Mouse (Mus musculus) midbrain, embryonic 12.5 days (tissue): ENCODE measurements at regions not wholly inside any gene's neighbourhood (a gene's known extent, or its start where the extent isn't known, plus 50 kb on each side); places are given as distances from the start of the nearest gene placed in this dataset.
"Not testable (repeated sequence)": the region's sequence is repeated elsewhere in the genome, so short reads cannot be mapped to it uniquely, and the experiment has no call there.

ENCODE experiments used
- ATAC-seq: fragments of 200-750 bp; cut with Nextera tagmentation; 2 replicates; pipeline ENCODE4 v1.8.0; 2017; ENCODE audit warnings: low read depth, moderate TSS enrichment, moderate library complexity; ENCODE audit not compliant: low FRiP score
- H3K27ac ChIP-seq: fragments of 300-500 bp; sonication (generic); replicated peaks from 2 replicates; pipeline ENCODE4 v1.5.1; 2016; ENCODE audit warnings: mild to moderate bottlenecking
- H3K27me3 ChIP-seq: fragments of 300-500 bp; sonication (generic); 2 replicates; pipeline ENCODE4 v1.6.1; 2016; ENCODE audit warnings: mild to moderate bottlenecking
- H3K36me3 ChIP-seq: fragments of 300-500 bp; sonication (generic); 2 replicates; pipeline ENCODE4 v1.6.1; 2016
- H3K4me1 ChIP-seq: fragments of 300-500 bp; sonication (generic); 2 replicates; pipeline ENCODE4 v1.6.1; 2016
- H3K4me2 ChIP-seq: fragments of 300-500 bp; sonication (generic); replicated peaks from 2 replicates; pipeline ENCODE4 v1.6.1; 2016; ENCODE audit warnings: mild to moderate bottlenecking, moderate library complexity
- H3K4me3 ChIP-seq: fragments of 300-500 bp; sonication (generic); 2 replicates; pipeline ENCODE4 v1.5.1; 2016; ENCODE audit warnings: mild to moderate bottlenecking
- H3K9ac ChIP-seq: fragments of 300-500 bp; sonication (generic); replicated peaks from 2 replicates; pipeline ENCODE4 v1.6.1; 2016; ENCODE audit warnings: mild to moderate bottlenecking, moderate library complexity
- H3K9me3 ChIP-seq: fragments of 300-500 bp; sonication (generic); 2 replicates; pipeline ENCODE4 v1.6.1; 2016; ENCODE audit warnings: mild to moderate bottlenecking
- WGBS: fragments of 180-500 bp; shearing (Covaris S2); methylation state at CpG from one replicate; pipeline ENCODE4 v1.1.7; 2016; 5-methylcytosine and 5-hydroxymethylcytosine counted together

DNA sequence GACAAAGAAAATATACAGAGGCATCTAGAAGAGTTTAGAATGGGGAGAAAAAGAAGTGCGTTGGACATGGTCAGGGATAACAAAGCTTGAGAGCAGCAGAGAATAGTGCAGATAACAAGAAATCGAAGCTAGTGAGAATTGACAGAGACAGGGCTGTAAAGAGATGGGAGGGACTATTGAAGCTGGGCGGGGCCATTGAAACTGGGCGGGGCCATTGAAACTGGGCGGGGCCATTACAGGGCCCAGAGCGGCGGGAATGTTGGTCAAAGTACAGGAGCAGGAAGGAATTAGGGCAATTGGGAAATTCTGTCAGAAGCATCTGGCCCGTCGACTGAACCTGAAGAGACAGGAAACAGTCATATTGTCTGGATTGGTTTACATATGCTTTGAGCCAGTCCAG is 243.3 kb upstream of the Srek1ip1 start:
- H3K4me1 ChIP-seq = no peaks in the 10 kb centered on the region
- no peaks in the 10 kb centered on the region for H3K27me3 ChIP-seq
- H3K27ac ChIP-seq = no peak overlapping the region
- no peak overlapping the region for H3K4me2 ChIP-seq
- H3K4me3 ChIP-seq = no peak overlapping the region
- H3K9me3 ChIP-seq = no peaks in the 10 kb centered on the region
- 82% methylated on average over 9 of the region's 9 CpGs for WGBS
- no peak for ATAC-seq
- no peak overlapping the region for H3K9ac ChIP-seq
- no peaks in the 10 kb centered on the region for H3K36me3 ChIP-seq

DNA sequence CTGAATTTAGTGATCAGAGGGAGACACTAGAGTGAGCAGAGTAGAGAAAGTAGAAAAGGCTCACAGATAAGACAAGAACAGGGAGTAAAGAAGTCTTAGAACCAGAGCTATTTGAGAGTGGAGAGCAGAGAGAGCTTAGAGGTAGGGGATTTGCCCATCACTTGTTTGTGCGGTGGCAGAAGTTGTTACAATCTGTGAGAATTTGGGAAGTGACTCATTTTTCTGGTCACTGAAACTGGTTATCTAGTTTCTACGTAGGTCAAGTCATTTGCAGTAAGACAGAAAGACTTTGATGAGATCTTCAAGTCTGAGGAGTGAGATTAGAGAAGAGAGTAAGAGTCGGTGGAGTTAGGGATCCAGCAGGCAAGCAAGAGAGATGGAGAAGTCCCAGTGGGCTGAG is 239.0 kb upstream of the Srek1ip1 start:
- Histone ChIP-seq H3K27me3 (no peaks in the 10 kb centered on the region), H3K4me3 (no peak overlapping the region), H3K4me1 (no peaks in the 10 kb centered on the region), H3K9me3 (no peaks in the 10 kb centered on the region), H3K27ac (no peak overlapping the region), H3K4me2 (no peak overlapping the region), H3K9ac (no peak overlapping the region), H3K36me3 (no peaks in the 10 kb centered on the region)
- 90% methylated on average over 3 of the region's 3 CpGs for WGBS
- no peak for ATAC-seq

DNA sequence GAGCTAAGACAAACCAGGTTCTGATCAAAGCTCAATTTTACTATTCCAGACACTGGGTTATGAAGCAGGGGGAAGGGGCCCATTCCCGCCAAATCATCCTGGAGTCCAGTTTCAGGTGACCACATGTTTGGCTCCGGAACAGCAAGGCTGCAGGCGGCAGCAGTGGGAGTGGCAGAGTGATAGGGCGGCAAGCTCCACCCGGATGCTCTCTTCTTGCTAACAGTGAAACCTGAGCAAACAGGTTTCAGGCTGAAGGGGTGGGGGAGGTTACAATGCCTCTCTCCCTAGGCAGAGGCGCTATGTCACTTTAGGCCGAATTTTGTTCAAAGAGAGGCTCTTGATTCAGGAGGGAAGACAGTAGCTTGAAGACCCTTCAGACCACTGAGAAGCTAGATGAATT is 235.7 kb upstream of the Srek1ip1 start:
- H3K9me3 ChIP-seq, H3K4me3 ChIP-seq, ATAC-seq, H3K27ac ChIP-seq, H3K27me3 ChIP-seq, H3K36me3 ChIP-seq, H3K9ac ChIP-seq, H3K4me2 ChIP-seq, H3K4me1 ChIP-seq: not testable (repeated sequence)
- 39% methylated on average over 7 of the region's 7 CpGs for WGBS

DNA sequence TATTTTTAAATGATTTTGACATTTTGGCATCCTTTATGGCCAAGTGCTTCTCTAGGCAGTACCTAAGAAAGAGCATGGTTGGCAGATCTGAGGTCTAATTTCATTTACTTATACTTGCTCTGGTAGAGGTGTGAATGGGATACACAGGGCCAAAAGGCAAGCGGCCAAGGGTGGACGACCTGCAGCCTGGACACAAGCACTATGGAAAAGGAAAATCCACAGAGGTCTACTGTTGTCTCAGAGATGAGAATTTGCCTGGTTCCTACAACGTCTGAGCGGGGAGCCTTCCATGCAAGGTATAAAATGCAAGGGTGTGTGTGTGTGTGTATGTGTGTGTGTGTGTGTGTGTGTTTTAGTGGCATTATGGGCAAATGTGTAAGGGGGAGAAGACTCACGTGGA is 232.4 kb upstream of the Srek1ip1 start:
- Histone ChIP-seq H3K4me2 (no peak overlapping the region), H3K27ac (no peak overlapping the region), H3K9ac (no peak overlapping the region), H3K27me3 (no peaks in the 10 kb centered on the region), H3K36me3 (no peaks in the 10 kb centered on the region), H3K4me1 (no peaks in the 10 kb centered on the region), H3K9me3 (no peaks in the 10 kb centered on the region), H3K4me3 (no peak overlapping the region)
- ATAC-seq = no peak
- WGBS = 87% methylated on average over 5 of the region's 5 CpGs

DNA sequence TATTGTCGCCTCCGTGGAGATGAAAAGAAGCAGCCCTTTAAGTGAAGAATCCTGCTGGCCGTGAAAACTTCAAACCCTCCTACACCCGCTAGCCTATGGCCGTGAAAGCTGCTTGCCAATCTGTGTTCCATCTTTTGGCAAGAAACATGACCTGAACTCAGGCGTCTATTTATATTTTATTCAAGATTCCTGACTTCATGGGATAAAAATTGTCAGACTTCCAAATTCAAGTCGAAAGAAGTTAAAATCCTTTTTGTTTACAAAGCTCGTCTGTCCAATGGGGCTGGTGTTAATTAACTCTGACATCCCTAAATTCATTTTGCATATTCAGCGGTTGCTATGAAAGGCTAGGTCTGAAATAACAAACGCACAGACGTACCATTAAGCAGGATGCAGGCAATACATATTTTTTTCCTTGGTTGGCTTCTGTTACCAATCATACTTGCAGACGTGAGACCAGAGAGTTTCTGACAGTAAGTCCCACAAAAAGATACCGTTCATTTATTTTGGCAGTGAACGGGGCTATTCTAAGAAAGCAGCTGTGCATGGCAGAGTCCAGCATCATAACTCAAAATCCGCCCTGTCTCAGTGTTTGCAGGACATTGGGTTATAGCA is 231.7 kb upstream of the Srek1ip1 start:
- no peak for ATAC-seq
- no peaks in the 10 kb centered on the region for H3K27me3 ChIP-seq
- WGBS = 75% methylated on average over 15 of the region's 15 CpGs
- H3K4me3 ChIP-seq = no peak overlapping the region
- no peaks in the 10 kb centered on the region for H3K4me1 ChIP-seq
- H3K27ac ChIP-seq = no peak overlapping the region
- no peak overlapping the region for H3K9ac ChIP-seq
- no peak overlapping the region for H3K4me2 ChIP-seq
- H3K36me3 ChIP-seq = no peaks in the 10 kb centered on the region
- H3K9me3 ChIP-seq = no peaks in the 10 kb centered on the region

DNA sequence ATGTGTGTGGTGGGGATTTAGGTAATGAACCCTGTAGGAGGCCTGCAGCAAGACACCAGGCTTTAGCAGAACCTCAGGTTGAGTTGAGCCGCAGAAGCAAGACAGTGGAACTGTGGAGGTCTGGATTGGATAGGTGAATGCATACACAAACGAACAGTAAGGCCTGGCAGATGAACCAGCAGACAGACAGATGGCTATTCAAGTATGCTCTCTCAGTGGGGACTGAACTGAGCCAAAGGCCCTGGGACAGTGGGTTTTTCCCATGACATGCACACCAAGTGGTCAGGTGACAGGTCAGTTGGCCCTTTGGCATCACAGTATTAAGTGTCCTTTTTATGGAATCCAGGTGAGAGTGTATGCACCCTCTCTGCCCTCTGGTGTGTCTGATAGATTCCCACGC is 229.7 kb upstream of the Srek1ip1 start:
- H3K4me1 ChIP-seq = no peaks in the 10 kb centered on the region
- 53% methylated on average over 3 of the region's 3 CpGs for WGBS
- no peak for ATAC-seq
- H3K36me3 ChIP-seq = no peaks in the 10 kb centered on the region
- H3K27ac ChIP-seq = no peak overlapping the region
- H3K9ac ChIP-seq = no peak overlapping the region
- no peak overlapping the region for H3K4me2 ChIP-seq
- no peaks in the 10 kb centered on the region for H3K9me3 ChIP-seq
- no peaks in the 10 kb centered on the region for H3K27me3 ChIP-seq
- no peak overlapping the region for H3K4me3 ChIP-seq

DNA sequence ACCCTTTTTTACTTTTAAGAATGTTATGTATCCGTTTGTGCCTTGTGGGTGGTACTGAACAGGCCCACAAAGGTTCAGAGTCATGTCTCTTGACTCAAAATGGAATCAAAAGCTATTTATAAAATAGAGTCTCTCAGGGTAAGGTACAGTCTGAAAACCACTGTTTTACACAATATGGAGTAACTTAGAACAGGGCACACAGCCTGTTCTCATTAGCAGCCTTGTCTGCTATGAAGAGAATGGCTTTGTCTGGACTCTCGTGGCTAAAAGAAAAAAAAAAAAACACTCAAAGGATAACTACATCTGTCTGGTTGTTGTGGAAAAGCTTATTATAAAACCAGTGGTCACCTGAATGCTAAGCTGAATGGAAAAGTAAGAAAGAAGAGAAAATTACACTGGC is 229.3 kb upstream of the Srek1ip1 start:
- Histone ChIP-seq H3K4me3 (no peak overlapping the region), H3K9ac (no peak overlapping the region), H3K9me3 (no peaks in the 10 kb centered on the region), H3K27ac (no peak overlapping the region), H3K4me1 (no peaks in the 10 kb centered on the region), H3K4me2 (no peak overlapping the region), H3K36me3 (no peaks in the 10 kb centered on the region), H3K27me3 (no peaks in the 10 kb centered on the region)
- no peak for ATAC-seq
- WGBS = 36% methylated on average over 2 of the region's 2 CpGs

DNA sequence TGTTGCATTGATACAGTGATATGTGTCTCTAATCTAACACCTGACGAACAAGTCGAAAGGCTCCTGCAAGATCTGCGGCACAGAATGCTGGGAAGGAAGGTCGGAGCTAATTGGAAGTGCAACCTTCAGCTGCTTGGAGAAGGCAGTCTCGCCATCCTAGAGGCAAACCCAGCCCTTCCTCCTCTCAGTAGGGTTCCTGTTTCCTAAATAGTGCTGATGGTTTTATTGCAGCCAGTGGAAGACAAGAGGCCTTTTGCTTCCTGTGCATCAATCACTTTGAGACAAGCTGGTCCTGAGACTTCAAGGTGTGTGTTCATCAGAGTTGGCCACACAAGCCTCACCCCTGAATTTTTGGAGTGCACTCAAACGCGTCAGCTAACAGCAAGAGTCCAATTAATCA is 228.4 kb upstream of the Srek1ip1 start:
- WGBS = 65% methylated on average over 7 of the region's 7 CpGs
- H3K4me3 ChIP-seq = no peak overlapping the region

DNA sequence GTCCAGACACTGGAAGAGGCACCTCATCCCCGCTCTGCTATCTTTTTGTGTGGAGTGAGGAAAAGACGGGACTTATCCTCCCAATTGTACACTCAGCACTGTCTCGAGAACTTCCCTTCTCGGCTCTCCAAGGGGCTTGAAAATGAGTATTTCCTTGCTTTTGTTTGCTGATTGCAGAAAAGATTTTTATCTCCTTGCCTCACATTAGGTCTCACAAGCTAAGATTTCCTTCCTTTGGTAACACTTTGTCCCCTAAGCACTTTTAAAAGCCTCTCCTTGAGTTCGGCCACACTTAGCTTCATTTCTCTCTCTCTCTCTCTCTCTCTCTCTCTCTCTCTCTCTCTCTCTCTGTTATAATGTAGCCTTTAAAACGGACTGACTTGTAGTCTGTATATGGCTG is 222.5 kb upstream of the Srek1ip1 start:
- Histone ChIP-seq H3K4me2 (no peak overlapping the region), H3K27ac (no peak overlapping the region), H3K9me3 (no peaks in the 10 kb centered on the region), H3K27me3 (no peaks in the 10 kb centered on the region), H3K4me1 (no peaks in the 10 kb centered on the region), H3K36me3 (no peaks in the 10 kb centered on the region), H3K9ac (no peak overlapping the region), H3K4me3 (no peak overlapping the region)
- 61% methylated on average over 6 of the region's 6 CpGs for WGBS
- no peak for ATAC-seq

More for the DNA sequence above, 228.4 kb upstream of the Srek1ip1 start:
- H3K27me3 ChIP-seq = no peaks in the 10 kb centered on the region
- H3K27ac ChIP-seq = no peak overlapping the region
- H3K36me3 ChIP-seq = no peaks in the 10 kb centered on the region
- H3K4me1 ChIP-seq = no peaks in the 10 kb centered on the region
- H3K9ac ChIP-seq = no peak overlapping the region
- no peak overlapping the region for H3K4me2 ChIP-seq
- no peaks in the 10 kb centered on the region for H3K9me3 ChIP-seq
- ATAC-seq = no peak

DNA sequence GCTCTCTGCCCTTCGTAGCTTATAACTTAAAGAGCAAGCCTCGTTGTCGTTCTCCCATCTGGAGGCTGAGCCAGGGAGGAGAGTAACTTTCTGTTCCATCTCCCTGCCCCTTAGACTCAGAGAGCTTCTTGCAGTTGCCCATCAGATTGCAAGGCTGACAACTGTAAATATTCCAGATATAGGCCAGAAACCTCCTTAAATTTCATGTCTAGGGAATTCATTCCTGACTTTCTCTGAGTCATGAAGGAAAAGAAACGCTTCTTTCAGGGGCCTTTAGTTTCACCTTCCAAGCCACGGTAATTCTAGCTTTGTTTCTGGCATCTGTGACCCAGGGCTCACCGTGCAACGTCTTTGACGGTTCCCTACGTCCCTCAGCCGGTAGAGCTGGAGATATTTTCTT is 220.0 kb upstream of the Srek1ip1 start:
- H3K9me3 ChIP-seq = no peaks in the 10 kb centered on the region
- no peak for ATAC-seq
- H3K27ac ChIP-seq = no peak overlapping the region
- H3K9ac ChIP-seq = no peak overlapping the region
- H3K27me3 ChIP-seq = no peaks in the 10 kb centered on the region
- no peak overlapping the region for H3K4me2 ChIP-seq
- H3K4me1 ChIP-seq = no peaks in the 10 kb centered on the region
- H3K36me3 ChIP-seq = no peaks in the 10 kb centered on the region
- WGBS = 73% methylated on average over 10 of the region's 10 CpGs
- H3K4me3 ChIP-seq = no peak overlapping the region

DNA sequence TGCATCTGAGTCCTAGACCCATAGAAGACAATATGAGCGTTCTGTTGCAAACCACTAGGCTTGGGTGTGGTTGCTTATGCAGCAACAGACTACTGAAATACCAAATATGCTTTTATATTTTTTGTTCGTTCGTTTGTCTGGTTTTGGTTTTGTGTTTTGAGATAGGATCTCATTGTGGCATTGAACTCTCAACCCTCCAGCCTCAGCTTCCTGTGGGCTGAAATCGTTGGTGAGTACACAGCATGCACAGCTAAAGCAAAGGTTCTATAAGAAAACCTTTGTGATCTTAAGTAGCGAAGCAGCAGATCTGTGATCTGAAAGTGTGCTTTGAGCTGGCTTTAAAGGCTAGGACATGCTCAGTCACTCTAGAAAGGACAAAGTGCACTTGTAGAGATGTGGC is 217.9 kb upstream of the Srek1ip1 start:
- Histone ChIP-seq H3K36me3 (no peaks in the 10 kb centered on the region), H3K4me3 (no peak overlapping the region), H3K9me3 (no peaks in the 10 kb centered on the region), H3K9ac (no peak overlapping the region), H3K27ac (no peak overlapping the region), H3K27me3 (no peaks in the 10 kb centered on the region), H3K4me2 (no peak overlapping the region), H3K4me1 (no peaks in the 10 kb centered on the region)
- no peak for ATAC-seq
- WGBS = 88% methylated on average over 5 of the region's 5 CpGs

DNA sequence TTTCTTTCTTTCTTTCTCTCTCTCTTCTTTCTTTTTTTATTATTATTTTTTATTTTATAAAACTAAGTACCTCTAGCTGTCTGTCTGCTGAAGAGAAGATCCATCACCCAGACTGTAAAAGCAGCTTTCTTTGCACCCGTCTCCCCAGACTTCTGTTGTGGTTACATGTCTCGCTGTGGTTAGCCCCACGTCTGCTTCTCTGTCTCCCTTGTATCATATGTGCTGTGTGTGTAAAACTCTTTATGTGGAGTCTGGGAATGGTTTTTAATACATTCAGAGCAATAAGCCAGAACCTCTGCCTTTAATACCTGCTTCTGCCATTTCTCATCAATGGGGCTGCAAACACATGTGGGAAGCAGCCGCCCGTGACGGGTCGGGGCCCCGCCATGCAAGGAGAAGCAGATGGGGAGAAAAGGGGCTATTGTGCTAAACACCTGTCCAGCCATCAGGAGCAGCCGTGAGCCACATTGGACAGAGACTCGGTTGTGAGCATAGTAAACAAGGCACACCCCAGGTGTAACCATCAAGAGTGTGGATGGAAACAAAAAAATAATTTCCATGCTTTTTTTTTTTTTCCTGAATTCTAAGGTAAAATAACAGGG is 216.0 kb upstream of the Srek1ip1 start:
- Histone ChIP-seq H3K27ac (no peak overlapping the region), H3K4me2 (no peak overlapping the region), H3K9me3 (no peaks in the 10 kb centered on the region), H3K36me3 (no peaks in the 10 kb centered on the region), H3K4me1 (no peaks in the 10 kb centered on the region; the same call in 1 of the 2 replicates), H3K27me3 (no peaks in the 10 kb centered on the region), H3K4me3 (no peak overlapping the region), H3K9ac (no peak overlapping the region)
- 71% methylated on average over 10 of the region's 10 CpGs for WGBS
- ATAC-seq = peak; percentile 42; the same call in 1 of the 2 replicates

DNA sequence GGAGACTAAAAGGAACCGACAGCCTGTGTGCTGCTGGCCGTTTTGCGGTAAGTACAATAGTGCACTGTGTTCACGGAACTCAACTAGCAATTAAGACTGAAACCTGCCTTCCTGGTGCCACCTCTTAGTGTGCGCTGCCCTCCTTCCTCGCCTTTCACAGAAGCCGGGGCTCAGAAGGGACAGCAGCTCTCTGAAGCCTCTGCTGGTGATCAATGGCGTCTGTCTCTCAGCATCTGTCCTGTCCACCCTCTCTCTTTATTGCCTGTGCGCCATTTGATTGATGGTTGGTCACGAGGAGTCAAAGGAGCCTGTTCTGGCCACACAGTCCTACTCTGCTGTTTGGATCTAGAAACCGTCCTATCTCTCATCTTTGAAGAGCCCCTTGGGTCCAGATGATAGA is 214.4 kb upstream of the Srek1ip1 start:
- Histone ChIP-seq H3K27ac (no peak overlapping the region), H3K4me1 (no peaks in the 10 kb centered on the region; the same call in 1 of the 2 replicates), H3K9me3 (no peaks in the 10 kb centered on the region), H3K4me3 (no peak overlapping the region), H3K9ac (no peak overlapping the region), H3K4me2 (no peak overlapping the region), H3K27me3 (no peaks in the 10 kb centered on the region), H3K36me3 (no peaks in the 10 kb centered on the region)
- 81% methylated on average over 11 of the region's 11 CpGs for WGBS
- ATAC-seq = no peak
